Mouse (Mus musculus): Measurements from ENCODE around the gene C130026I21Rik. TPM values are rescaled to one million over a fixed set of nuclear protein-coding genes. Genes with fewer than 3 reads are reported as not detected.
"Not testable (repeated sequence)": the region's sequence is repeated elsewhere in the genome, so short reads cannot be mapped to it uniquely, and the experiment has no call there.

Gene C130026I21Rik
- polyA plus RNA-seq, 1 experiment from 2014 or later = not detected

- WGBS = 53% methylated on average over 1 of the region's 1 CpGs
- DNase-seq (ENCODE audit: low spot score); H3K4me3 ChIP-seq; H3K27me3 ChIP-seq (replicated peaks; ENCODE audit: low read depth, poor library complexity, severe bottlenecking); H3K27ac ChIP-seq (replicated peaks); H3K9me3 ChIP-seq; H3K36me3 ChIP-seq (replicated peaks); H3K4me1 ChIP-seq: not testable (repeated sequence)
These were observed 184.2 kb downstream of the C130026I21Rik start for GRCm38 (mm10) chr1:85086211-85086610.

- DNase-seq (ENCODE audit: low spot score); H3K4me3 ChIP-seq; H3K27me3 ChIP-seq (replicated peaks; ENCODE audit: low read depth, poor library complexity, severe bottlenecking); H3K4me1 ChIP-seq; H3K9me3 ChIP-seq; H3K27ac ChIP-seq (replicated peaks); H3K36me3 ChIP-seq (replicated peaks): not testable (repeated sequence)
- 69% methylated on average over 3 of the region's 3 CpGs for WGBS
These were observed 185.6 kb downstream of the C130026I21Rik start for GRCm38 (mm10) chr1:85084803-85085202.

GRCm38 (mm10) chr1:85073099-85073498 is 197.3 kb downstream of the C130026I21Rik start:
- not testable (repeated sequence) for H3K27ac ChIP-seq (replicated peaks); H3K4me1 ChIP-seq; H3K36me3 ChIP-seq (replicated peaks); H3K27me3 ChIP-seq (replicated peaks; ENCODE audit: low read depth, poor library complexity, severe bottlenecking); H3K4me3 ChIP-seq; H3K9me3 ChIP-seq; DNase-seq (ENCODE audit: low spot score)
- WGBS = 67% methylated on average over 3 of the region's 3 CpGs

GRCm38 (mm10) chr1:85071690-85072089 is 198.7 kb downstream of the C130026I21Rik start:
- H3K9me3 ChIP-seq; H3K27me3 ChIP-seq (replicated peaks; ENCODE audit: low read depth, poor library complexity, severe bottlenecking); H3K4me1 ChIP-seq; H3K27ac ChIP-seq (replicated peaks); H3K4me3 ChIP-seq; DNase-seq (ENCODE audit: low spot score); H3K36me3 ChIP-seq (replicated peaks): not testable (repeated sequence)
- WGBS = 69% methylated on average over 3 of the region's 3 CpGs

- not testable (repeated sequence) for H3K4me3 ChIP-seq; H3K9me3 ChIP-seq; H3K27ac ChIP-seq (replicated peaks); H3K27me3 ChIP-seq (replicated peaks; ENCODE audit: low read depth, poor library complexity, severe bottlenecking); H3K36me3 ChIP-seq (replicated peaks); H3K4me1 ChIP-seq; DNase-seq (ENCODE audit: low spot score)
- 79% methylated on average over 6 of the region's 6 CpGs for WGBS
These were observed 234.6 kb downstream of the C130026I21Rik start for GRCm38 (mm10) chr1:85035801-85036200.

GRCm38 (mm10) chr1:85034394-85034793 is 236.0 kb downstream of the C130026I21Rik start:
- not testable (repeated sequence) for H3K27ac ChIP-seq (replicated peaks); H3K36me3 ChIP-seq (replicated peaks); H3K4me3 ChIP-seq; H3K9me3 ChIP-seq; H3K27me3 ChIP-seq (replicated peaks; ENCODE audit: low read depth, poor library complexity, severe bottlenecking); DNase-seq (ENCODE audit: low spot score); H3K4me1 ChIP-seq
- 93% methylated on average over 3 of the region's 4 CpGs for WGBS

GRCm38 (mm10) chr1:85033616-85034015 is 236.8 kb downstream of the C130026I21Rik start:
- H3K9me3 ChIP-seq; H3K4me1 ChIP-seq; DNase-seq (ENCODE audit: low spot score); H3K27me3 ChIP-seq (replicated peaks; ENCODE audit: low read depth, poor library complexity, severe bottlenecking); H3K36me3 ChIP-seq (replicated peaks); H3K27ac ChIP-seq (replicated peaks); H3K4me3 ChIP-seq: not testable (repeated sequence)
- 93% methylated on average over 5 of the region's 6 CpGs for WGBS

GRCm38 (mm10) chr1:85030211-85030610 is 240.2 kb downstream of the C130026I21Rik start:
- H3K9me3 ChIP-seq; H3K36me3 ChIP-seq (replicated peaks); H3K27me3 ChIP-seq (replicated peaks; ENCODE audit: low read depth, poor library complexity, severe bottlenecking); DNase-seq (ENCODE audit: low spot score); H3K4me3 ChIP-seq; H3K27ac ChIP-seq (replicated peaks); H3K4me1 ChIP-seq: not testable (repeated sequence)
- WGBS = 62% methylated on average over 13 of the region's 14 CpGs

GRCm38 (mm10) chr1:85011933-85012332 is 258.4 kb downstream of the C130026I21Rik start:
- H3K27me3 ChIP-seq (replicated peaks; ENCODE audit: low read depth, poor library complexity, severe bottlenecking); DNase-seq (ENCODE audit: low spot score); H3K9me3 ChIP-seq; H3K27ac ChIP-seq (replicated peaks); H3K4me3 ChIP-seq; H3K4me1 ChIP-seq; H3K36me3 ChIP-seq (replicated peaks): not testable (repeated sequence)
- 94% methylated on average over 13 of the region's 13 CpGs for WGBS

GRCm38 (mm10) chr1:85010947-85011346 is 259.4 kb downstream of the C130026I21Rik start:
- DNase-seq (ENCODE audit: low spot score); H3K4me3 ChIP-seq; H3K4me1 ChIP-seq; H3K9me3 ChIP-seq; H3K27me3 ChIP-seq (replicated peaks; ENCODE audit: low read depth, poor library complexity, severe bottlenecking); H3K27ac ChIP-seq (replicated peaks); H3K36me3 ChIP-seq (replicated peaks): not testable (repeated sequence)
- 90% methylated on average over 3 of the region's 3 CpGs for WGBS

- not testable (repeated sequence) for H3K4me1 ChIP-seq; H3K27me3 ChIP-seq (replicated peaks; ENCODE audit: low read depth, poor library complexity, severe bottlenecking); H3K36me3 ChIP-seq (replicated peaks); DNase-seq (ENCODE audit: low spot score); H3K4me3 ChIP-seq; H3K27ac ChIP-seq (replicated peaks); H3K9me3 ChIP-seq
- 70% methylated on average over 1 of the region's 1 CpGs for WGBS
These were observed 262.6 kb downstream of the C130026I21Rik start for GRCm38 (mm10) chr1:85007737-85008136.

GRCm38 (mm10) chr1:84999241-84999640 is 271.1 kb downstream of the C130026I21Rik start:
- H3K4me1 ChIP-seq; DNase-seq (ENCODE audit: low spot score); H3K9me3 ChIP-seq; H3K27ac ChIP-seq (replicated peaks); H3K27me3 ChIP-seq (replicated peaks; ENCODE audit: low read depth, poor library complexity, severe bottlenecking); H3K4me3 ChIP-seq; H3K36me3 ChIP-seq (replicated peaks): not testable (repeated sequence)
- 95% methylated on average over 9 of the region's 12 CpGs for WGBS

- DNase-seq (ENCODE audit: low spot score); H3K4me1 ChIP-seq; H3K27ac ChIP-seq (replicated peaks); H3K36me3 ChIP-seq (replicated peaks); H3K9me3 ChIP-seq; H3K4me3 ChIP-seq; H3K27me3 ChIP-seq (replicated peaks; ENCODE audit: low read depth, poor library complexity, severe bottlenecking): not testable (repeated sequence)
- WGBS = 89% methylated on average over 7 of the region's 9 CpGs
These were observed 274.1 kb downstream of the C130026I21Rik start for GRCm38 (mm10) chr1:84996305-84996704.

GRCm38 (mm10) chr1:84994461-84994860 is 275.9 kb downstream of the C130026I21Rik start:
- DNase-seq (ENCODE audit: low spot score); H3K4me3 ChIP-seq; H3K27me3 ChIP-seq (replicated peaks; ENCODE audit: low read depth, poor library complexity, severe bottlenecking); H3K36me3 ChIP-seq (replicated peaks); H3K9me3 ChIP-seq; H3K27ac ChIP-seq (replicated peaks); H3K4me1 ChIP-seq: not testable (repeated sequence)
- no CpG with 5 or more reads among the region's 1 CpGs for WGBS
